Mouse (Mus musculus): Measurements from ENCODE around the gene Usp44. TPM values are rescaled to one million over a fixed set of nuclear protein-coding genes. Genes with fewer than 3 reads are reported as not detected.

Gene Usp44
- polyA plus RNA-seq (2021; fragmentation: Nextera tagmentation), result not detected in 2 replicates
- long read RNA-seq, experiment 1, result 0 reads
- long read RNA-seq, experiment 2, result 0 reads

GRCm38 (mm10) chr10:93830931-93831729, at the start of gene Usp44:
Gene Usp44, plus strand, starts transcription at chr10:93831555.

GRCm38 (mm10) chr10:93897043-93897646, 65.8 kb downstream of the Usp44 start, which contains the start of gene Metap2:
Gene Metap2, minus strand, starts transcription at chr10:93897093.

Other genes with a start within 250 kb of the Usp44 start
- gene Snrpf, start 241.8 kb upstream of the Usp44 start, polyA plus RNA-seq (2021; fragmentation: Nextera tagmentation), result 110 and 116 TPM in 2 replicates
- 0.19 and 0.34 TPM in 2 replicates for gene Ntn4, start 190.9 kb upstream of the Usp44 start, polyA plus RNA-seq (2021; fragmentation: Nextera tagmentation)
- gene Metap2, start 65.5 kb downstream of the Usp44 start, polyA plus RNA-seq (2021; fragmentation: Nextera tagmentation), result 226 and 228 TPM in 2 replicates
- 23.1 and 25.8 TPM in 2 replicates for gene Vezt, start 204.3 kb downstream of the Usp44 start, polyA plus RNA-seq (2021; fragmentation: Nextera tagmentation)
- gene Fgd6, start 204.4 kb downstream of the Usp44 start, polyA plus RNA-seq (2021; fragmentation: Nextera tagmentation), result 2.1 and 2.8 TPM in 2 replicates